Mouse (Mus musculus): ENCODE data around the gene Cnp. TPM values are rescaled to one million over a fixed set of nuclear protein-coding genes. Genes with fewer than 3 reads are reported as not detected.

Cnp gene
- total and polyA plus RNA-seq, 3 experiments, result 19.0 to 20.8 TPM; not detected in 1

GRCm38 (mm10) chr11:100579116-100579799 lies 4.6 kb downstream of the Cnp start:
- peaks cover 10 to 15% of the 10 kb centered on the region in 2 experiments for H3K36me3 ChIP-seq (ENCODE audit: control insufficient read depth in 1 of 2, insufficient read depth in 2 of 2, low read length in 2 of 2)

GRCm38 (mm10) chr11:100580275-100580674 lies 5.6 kb downstream of the Cnp start:
- Histone ChIP-seq H3K79me2 (ENCODE audit: control insufficient read depth, insufficient read depth, low read length, poor library complexity) (no peaks in the 10 kb centered on the region), H3K9ac (ENCODE audit: control insufficient read depth, low read depth, low read length, poor library complexity, severe bottlenecking) (no peak overlapping the region), H3K4me3 (ENCODE audit: control insufficient read depth in 1 of 2, insufficient read depth in 1 of 2, low read depth in 2 of 2, low read length in 2 of 2) (no peak overlapping the region), H3K27me3 (ENCODE audit: control insufficient read depth in 1 of 2, insufficient read depth in 2 of 2, low read length in 2 of 2) (no peaks in the 10 kb centered on the region), H3K9me3 (replicated peaks; ENCODE audit: insufficient read depth, low read length) (no peaks in the 10 kb centered on the region), H3K4me1 (ENCODE audit: control insufficient read depth in 1 of 2, insufficient read depth in 2 of 2, low read length in 2 of 2) (peaks cover 7 to 11% of the 10 kb centered on the region in 2 experiments), H3K36me3 (ENCODE audit: control insufficient read depth in 1 of 2, insufficient read depth in 2 of 2, low read length in 2 of 2) (peaks cover 13 to 14% of the 10 kb centered on the region in 2 experiments), H3K27ac (ENCODE audit: control insufficient read depth, low read depth, low read length) (no peak overlapping the region)
- TF ChIP-seq HCFC1 (IDR thresholded peaks at IDR 0.05; ENCODE audit: low read depth, low read length) (no peak), MAZ (IDR thresholded peaks at IDR 0.05; ENCODE audit: low read depth, low read length) (no peak), E2F4 (IDR thresholded peaks at IDR 0.05; ENCODE audit: borderline replicate concordance, low read depth, low read length) (no peak), ZKSCAN1 (IDR thresholded peaks at IDR 0.05; ENCODE audit: low read depth, low read length) (no peak), USF2 (IDR thresholded peaks at IDR 0.05; ENCODE audit: borderline replicate concordance in 1 of 2, insufficient read depth in 1 of 2, low read depth in 1 of 2, low read length in 2 of 2) (no peak), ELF1 (IDR thresholded peaks at IDR 0.05; ENCODE audit: low read depth, low read length) (no peak), KAT2A (conservative IDR thresholded peaks at IDR 0.05; ENCODE audit: low read depth, low read length) (no peak), ZC3H11A (IDR thresholded peaks at IDR 0.05; ENCODE audit: low read depth, low read length) (no peak), TCF12 (IDR thresholded peaks at IDR 0.05; ENCODE audit: low read depth, low read length) (no peak), NELFE (IDR thresholded peaks at IDR 0.05; ENCODE audit: low read depth, low read length) (no peak)
- DNase-seq (ENCODE audit: low read depth, low spot score), result no peak

More at GRCm38 (mm10) chr11:100579116-100579799, 4.6 kb downstream of the Cnp start:
- no peak overlapping the region for H3K27ac ChIP-seq (ENCODE audit: control insufficient read depth, low read depth, low read length)
- TF ChIP-seq MAZ (IDR thresholded peaks at IDR 0.05; ENCODE audit: low read depth, low read length) (no peak), RAD21 (IDR thresholded peaks at IDR 0.05; ENCODE audit: low read depth, low read length) (no peak)
- no peak overlapping the region for H3K9ac ChIP-seq (ENCODE audit: control insufficient read depth, low read depth, low read length, poor library complexity, severe bottlenecking)
- no peaks in the 10 kb centered on the region; the same call in 1 of the 2 replicates for H3K79me2 ChIP-seq (ENCODE audit: control insufficient read depth, insufficient read depth, low read length, poor library complexity)
- peaks cover 9 to 14% of the 10 kb centered on the region in 2 experiments for H3K4me1 ChIP-seq (ENCODE audit: control insufficient read depth in 1 of 2, insufficient read depth in 2 of 2, low read length in 2 of 2)
- no peaks in the 10 kb centered on the region for H3K9me3 ChIP-seq (replicated peaks; ENCODE audit: insufficient read depth, low read length)
- no peak overlapping the region for H3K4me3 ChIP-seq (ENCODE audit: control insufficient read depth in 1 of 2, insufficient read depth in 1 of 2, low read depth in 2 of 2, low read length in 2 of 2)
- no peak for DNase-seq (ENCODE audit: low read depth, low spot score)
- H3K27me3 ChIP-seq (ENCODE audit: control insufficient read depth in 1 of 2, insufficient read depth in 2 of 2, low read length in 2 of 2), result no peaks in the 10 kb centered on the region

- Histone ChIP-seq H3K36me3 (ENCODE audit: control insufficient read depth in 1 of 2, insufficient read depth in 2 of 2, low read length in 2 of 2) (peaks cover 13 to 23% of the 10 kb centered on the region in 2 experiments), H3K79me2 (ENCODE audit: control insufficient read depth, insufficient read depth, low read length, poor library complexity) (no peaks in the 10 kb centered on the region), H3K27ac (ENCODE audit: control insufficient read depth, low read depth, low read length) (peak overlapping the region; percentile 20; the same call in 1 of the 2 replicates), H3K9ac (ENCODE audit: control insufficient read depth, low read depth, low read length, poor library complexity, severe bottlenecking) (no peak overlapping the region), H3K27me3 (ENCODE audit: control insufficient read depth in 1 of 2, insufficient read depth in 2 of 2, low read length in 2 of 2) (no peaks in the 10 kb centered on the region), H3K4me1 (ENCODE audit: control insufficient read depth in 1 of 2, insufficient read depth in 2 of 2, low read length in 2 of 2) (peaks cover 7 to 11% of the 10 kb centered on the region in 2 experiments), H3K4me3 (ENCODE audit: control insufficient read depth in 1 of 2, insufficient read depth in 1 of 2, low read depth in 2 of 2, low read length in 2 of 2) (no peak overlapping the region), H3K9me3 (replicated peaks; ENCODE audit: insufficient read depth, low read length) (no peaks in the 10 kb centered on the region)
- DNase-seq (ENCODE audit: low read depth, low spot score), result peak; percentile 94
- 0 out of 2 replicates have a peak, but pooled peaks have one; percentile 48 for TF ChIP-seq RCOR1 (IDR thresholded peaks at IDR 0.05; ENCODE audit: low read depth, low read length)
- TF ChIP-seq GABPA (IDR thresholded peaks at IDR 0.05; ENCODE audit: low read depth, low read length), result no peak
- TF ChIP-seq TCF12 (IDR thresholded peaks at IDR 0.05; ENCODE audit: low read depth, low read length), result peak; percentile 86
- TF ChIP-seq CTCF (IDR thresholded peaks at IDR 0.05 in 2 of 3, conservative IDR thresholded peaks at IDR 0.05 in 1 of 3; ENCODE audit: control insufficient read depth in 1 of 3, insufficient read depth in 1 of 3, low read depth in 2 of 3, low read length in 3 of 3, poor library complexity in 1 of 3, severe bottlenecking in 1 of 3), result no peak
- TF ChIP-seq TAL1 (IDR thresholded peaks at IDR 0.05; ENCODE audit: low read length), result peak; percentile 49; the same call in 1 of the 2 replicates
- TF ChIP-seq MEF2A (IDR thresholded peaks at IDR 0.05; ENCODE audit: extremely low read depth, insufficient replicate concordance, low read depth, low read length, poor library complexity, severe bottlenecking), result no peak
- TF ChIP-seq MXI1 (IDR thresholded peaks at IDR 0.05; ENCODE audit: low read depth, low read length), result peak; percentile 94
- TF ChIP-seq ELF1 (IDR thresholded peaks at IDR 0.05; ENCODE audit: low read depth, low read length), result no peak
- TF ChIP-seq ZKSCAN1 (IDR thresholded peaks at IDR 0.05; ENCODE audit: low read depth, low read length), result no peak
- no peak for TF ChIP-seq POLR2AphosphoS5 (IDR thresholded peaks at IDR 0.05; ENCODE audit: borderline replicate concordance, low read depth, low read length)
- peak; percentile 80 for TF ChIP-seq MAX (IDR thresholded peaks at IDR 0.05; ENCODE audit: low read length)
- TF ChIP-seq EP300 (IDR thresholded peaks at IDR 0.05; ENCODE audit: low read depth in 1 of 2, low read length in 2 of 2), result peak; percentile 73 to 79
- TF ChIP-seq NELFE (IDR thresholded peaks at IDR 0.05; ENCODE audit: low read depth, low read length), result no peak
- no peak for TF ChIP-seq RAD21 (IDR thresholded peaks at IDR 0.05; ENCODE audit: low read depth, low read length)
- TF ChIP-seq CHD2 (IDR thresholded peaks at IDR 0.05; ENCODE audit: low read length), result 0 out of 2 replicates have a peak, but pooled peaks have one; percentile 14
- TF ChIP-seq CHD1 (IDR thresholded peaks at IDR 0.05; ENCODE audit: low read depth, low read length), result no peak
- TF ChIP-seq KAT2A (conservative IDR thresholded peaks at IDR 0.05; ENCODE audit: low read depth, low read length), result no peak
Observed at GRCm38 (mm10) chr11:100581756-100582155, 7.1 kb downstream of the Cnp start.

Measured in MEL (cell line).